Mouse (Mus musculus): ENCODE measurements around the gene Mtus2. TPM values are rescaled to one million over a fixed set of nuclear protein-coding genes. Genes with fewer than 3 reads are reported as not detected.

Gene Mtus2
- polyA plus RNA-seq, 1 experiment, result 0.04 TPM

DNA sequence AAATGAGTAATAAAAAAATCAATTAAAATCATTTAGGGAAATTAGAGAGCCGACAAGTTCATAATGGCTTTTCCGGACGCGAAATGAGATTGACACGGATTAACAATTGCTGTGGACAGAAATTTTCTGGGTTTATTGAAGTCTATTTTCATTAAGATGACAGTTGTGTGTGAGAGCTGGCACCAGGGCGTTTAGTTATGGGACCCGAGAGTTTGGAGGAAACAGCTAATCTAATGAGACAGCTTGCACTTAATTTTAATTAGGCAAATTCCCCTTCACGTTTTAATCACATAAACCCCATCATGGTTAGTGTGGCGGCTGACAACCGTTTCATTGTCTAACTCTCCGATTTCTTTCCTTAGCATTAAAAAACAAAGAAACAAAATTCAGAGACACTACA lies 60.3 kb downstream of the Mtus2 start:
- Histone ChIP-seq H3K27me3 (ENCODE audit: control insufficient read depth, insufficient read depth, insufficient read length) (no peaks in the 10 kb centered on the region), H3K36me3 (ENCODE audit: control insufficient read depth, insufficient read depth) (no peaks in the 10 kb centered on the region), H3ac (ENCODE audit: control insufficient read depth, insufficient read length, low read depth) (no peak overlapping the region), H3K79me3 (ENCODE audit: low read depth) (no peaks in the 10 kb centered on the region), H3K4me3 (ENCODE audit: insufficient read depth, poor library complexity, severe bottlenecking) (no peak overlapping the region), H3K79me2 (ENCODE audit: control insufficient read depth, insufficient read depth) (no peaks in the 10 kb centered on the region)
- no peak for TF ChIP-seq USF1 (IDR thresholded peaks at IDR 0.05; ENCODE audit: low read depth)
- no peak for TF ChIP-seq CTCF (IDR thresholded peaks at IDR 0.05; ENCODE audit: control insufficient read depth, insufficient read depth, insufficient read length)
- TF ChIP-seq MYOG (IDR thresholded peaks at IDR 0.05; ENCODE audit: control insufficient read depth, extremely low read depth, insufficient read length), result no peak
- TF ChIP-seq CEBPB (IDR thresholded peaks at IDR 0.05; ENCODE audit: low read depth), result no peak
- no peak for TF ChIP-seq MAX (IDR thresholded peaks at IDR 0.05)
- no peak for TF ChIP-seq FOSL1 (IDR thresholded peaks at IDR 0.05; ENCODE audit: insufficient read depth, low read length, poor library complexity, severe bottlenecking)
- TF ChIP-seq MYOD1 (IDR thresholded peaks at IDR 0.05; ENCODE audit: control insufficient read depth, insufficient read length, low read depth), result no peak

DNA sequence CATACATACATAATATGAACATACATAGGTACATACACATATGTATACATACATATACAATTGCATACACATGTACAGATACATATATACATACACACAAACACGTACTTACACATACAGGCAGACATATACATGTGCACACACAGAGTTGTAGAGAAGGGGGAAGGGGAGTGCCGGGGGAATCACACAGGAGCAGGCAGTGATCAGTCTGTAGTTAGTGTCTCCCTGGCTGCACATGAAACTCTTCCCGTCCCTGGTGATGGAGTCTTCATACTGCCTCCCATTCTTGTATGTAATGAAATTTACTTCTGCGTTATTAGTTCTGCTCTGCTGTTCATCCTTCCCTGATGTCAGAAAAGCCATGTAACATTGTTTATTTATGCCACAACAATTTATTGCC lies 65.7 kb downstream of the Mtus2 start:
- H3K4me3 ChIP-seq (ENCODE audit: insufficient read depth, poor library complexity, severe bottlenecking), result no peak overlapping the region
- TF ChIP-seq FOSL1 (IDR thresholded peaks at IDR 0.05; ENCODE audit: insufficient read depth, low read length, poor library complexity, severe bottlenecking) (no peak), MYOD1 (IDR thresholded peaks at IDR 0.05; ENCODE audit: control insufficient read depth, insufficient read length, low read depth) (no peak), CEBPB (IDR thresholded peaks at IDR 0.05; ENCODE audit: low read depth) (no peak), USF1 (IDR thresholded peaks at IDR 0.05; ENCODE audit: low read depth) (no peak), MAX (IDR thresholded peaks at IDR 0.05) (no peak), MYOG (IDR thresholded peaks at IDR 0.05; ENCODE audit: control insufficient read depth, extremely low read depth, insufficient read length) (no peak), CTCF (IDR thresholded peaks at IDR 0.05; ENCODE audit: control insufficient read depth, insufficient read depth, insufficient read length) (no peak)

DNA sequence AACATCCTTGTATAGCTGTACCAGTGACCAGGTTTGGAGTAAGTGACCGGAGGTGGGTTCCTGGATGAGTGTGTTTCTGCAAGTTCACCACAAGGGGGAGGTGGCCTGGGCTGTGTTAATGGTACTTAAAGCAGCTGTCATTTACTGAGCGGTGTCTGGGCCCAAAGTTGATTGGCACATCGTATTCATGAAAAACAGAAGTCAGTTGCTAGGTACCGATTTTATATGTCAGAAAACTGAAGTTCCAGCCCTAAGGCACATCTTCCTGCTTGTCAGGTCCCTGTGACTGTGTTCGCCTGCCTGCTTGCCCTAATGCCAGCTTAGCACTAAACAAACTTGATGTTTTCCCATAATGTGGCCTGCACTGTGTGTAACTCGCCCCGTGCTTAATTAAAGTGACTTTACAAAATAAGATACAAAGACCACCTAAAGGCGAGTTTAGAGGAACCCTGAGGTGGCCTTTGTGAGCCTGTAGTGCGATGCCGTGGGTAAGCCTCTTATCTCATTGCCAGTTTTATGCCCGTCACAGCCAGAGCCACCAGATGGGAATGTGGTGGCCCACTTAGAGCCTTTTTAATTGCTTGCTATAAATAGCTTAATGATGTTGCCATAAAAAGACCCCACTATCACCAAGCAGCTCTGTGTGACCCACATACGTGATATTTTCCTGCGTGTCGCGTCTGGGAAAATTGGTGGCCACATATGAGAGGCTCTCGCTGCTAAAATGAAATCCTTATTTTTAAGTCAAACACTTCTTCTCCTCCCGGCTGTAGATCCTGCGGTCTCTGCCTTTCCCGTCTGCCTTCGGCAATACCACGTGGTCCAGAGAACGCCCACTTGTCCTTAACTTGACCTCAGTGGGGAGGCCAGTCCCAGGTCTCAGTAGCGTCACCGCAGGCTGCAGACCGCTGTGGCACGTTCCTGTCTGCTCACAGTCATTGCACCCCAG lies 69.6 kb downstream of the Mtus2 start:
- H3K79me3 ChIP-seq (ENCODE audit: low read depth), result no peaks in the 10 kb centered on the region
- no peak overlapping the region for H3K4me3 ChIP-seq (ENCODE audit: insufficient read depth, poor library complexity, severe bottlenecking)
- no peaks in the 10 kb centered on the region for H3K27me3 ChIP-seq (ENCODE audit: control insufficient read depth, insufficient read depth, insufficient read length)
- no peak for TF ChIP-seq FOSL1 (IDR thresholded peaks at IDR 0.05; ENCODE audit: insufficient read depth, low read length, poor library complexity, severe bottlenecking)
- no peak for TF ChIP-seq CTCF (IDR thresholded peaks at IDR 0.05; ENCODE audit: control insufficient read depth, insufficient read depth, insufficient read length)
- no peaks in the 10 kb centered on the region for H3K36me3 ChIP-seq (ENCODE audit: control insufficient read depth, insufficient read depth)
- H3K79me2 ChIP-seq (ENCODE audit: control insufficient read depth, insufficient read depth), result no peaks in the 10 kb centered on the region
- H3ac ChIP-seq (ENCODE audit: control insufficient read depth, insufficient read length, low read depth), result no peak overlapping the region

More for the DNA sequence above, 65.7 kb downstream of the Mtus2 start:
- Histone ChIP-seq H3ac (ENCODE audit: control insufficient read depth, insufficient read length, low read depth) (no peak overlapping the region), H3K27me3 (ENCODE audit: control insufficient read depth, insufficient read depth, insufficient read length) (no peaks in the 10 kb centered on the region), H3K79me2 (ENCODE audit: control insufficient read depth, insufficient read depth) (no peaks in the 10 kb centered on the region), H3K36me3 (ENCODE audit: control insufficient read depth, insufficient read depth) (no peaks in the 10 kb centered on the region), H3K79me3 (ENCODE audit: low read depth) (no peaks in the 10 kb centered on the region)

DNA sequence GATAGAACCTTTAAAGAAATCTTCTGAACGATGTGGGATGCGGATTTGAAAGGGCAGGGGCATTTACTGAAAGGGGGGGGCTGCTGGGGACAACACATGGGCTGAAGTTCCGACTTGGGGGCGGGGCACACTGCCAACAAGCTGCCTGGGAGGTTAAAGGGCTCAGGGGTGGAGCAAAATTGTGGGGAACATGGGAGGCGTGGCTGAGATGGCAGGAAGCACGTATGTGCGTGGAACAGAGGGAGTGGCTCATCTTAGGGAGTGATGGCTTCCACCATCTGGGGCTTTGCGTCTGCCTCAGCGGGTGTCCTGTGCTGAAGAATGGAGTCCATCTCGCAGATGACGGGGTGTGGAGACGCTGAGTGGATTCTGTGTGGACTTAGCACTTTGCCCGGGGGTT lies 70.9 kb downstream of the Mtus2 start:
- H3K4me3 ChIP-seq (ENCODE audit: insufficient read depth, poor library complexity, severe bottlenecking), result no peak overlapping the region
- no peak for TF ChIP-seq CEBPB (IDR thresholded peaks at IDR 0.05; ENCODE audit: low read depth)
- no peak for TF ChIP-seq CTCF (IDR thresholded peaks at IDR 0.05; ENCODE audit: control insufficient read depth, insufficient read depth, insufficient read length)
- no peak for TF ChIP-seq MAX (IDR thresholded peaks at IDR 0.05)
- TF ChIP-seq MYOD1 (IDR thresholded peaks at IDR 0.05; ENCODE audit: control insufficient read depth, insufficient read length, low read depth), result no peak
- TF ChIP-seq FOSL1 (IDR thresholded peaks at IDR 0.05; ENCODE audit: insufficient read depth, low read length, poor library complexity, severe bottlenecking), result no peak
- no peak for TF ChIP-seq MYOG (IDR thresholded peaks at IDR 0.05; ENCODE audit: control insufficient read depth, extremely low read depth, insufficient read length)
- TF ChIP-seq USF1 (IDR thresholded peaks at IDR 0.05; ENCODE audit: low read depth), result no peak
- H3K79me3 ChIP-seq (ENCODE audit: low read depth), result no peaks in the 10 kb centered on the region

DNA sequence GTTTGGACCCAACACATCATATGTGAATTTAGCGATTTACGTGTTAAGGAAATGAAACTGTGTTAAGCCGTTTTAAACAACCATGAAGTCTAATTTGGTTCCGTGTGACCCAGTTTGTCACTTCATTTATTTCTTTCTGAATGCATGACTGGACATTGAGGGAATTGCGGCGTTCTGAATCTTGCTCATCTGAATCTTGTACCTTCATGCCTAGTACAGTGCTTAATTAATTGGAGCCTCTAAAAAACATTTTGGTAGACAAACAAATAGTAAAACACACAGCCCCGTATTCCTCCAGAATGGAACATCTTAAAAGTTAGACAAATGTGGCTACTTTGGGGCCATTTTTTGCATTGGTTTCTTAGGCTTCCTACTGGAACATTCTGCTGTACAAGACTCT lies 84.5 kb downstream of the Mtus2 start:
- TF ChIP-seq MAX (IDR thresholded peaks at IDR 0.05), result no peak
- no peak for TF ChIP-seq MYOD1 (IDR thresholded peaks at IDR 0.05; ENCODE audit: control insufficient read depth, insufficient read length, low read depth)
- no peak for TF ChIP-seq CEBPB (IDR thresholded peaks at IDR 0.05; ENCODE audit: low read depth)
- no peak for TF ChIP-seq USF1 (IDR thresholded peaks at IDR 0.05; ENCODE audit: low read depth)
- no peak for TF ChIP-seq CTCF (IDR thresholded peaks at IDR 0.05; ENCODE audit: control insufficient read depth, insufficient read depth, insufficient read length)
- no peak for TF ChIP-seq MYOG (IDR thresholded peaks at IDR 0.05; ENCODE audit: control insufficient read depth, extremely low read depth, insufficient read length)
- no peak for TF ChIP-seq FOSL1 (IDR thresholded peaks at IDR 0.05; ENCODE audit: insufficient read depth, low read length, poor library complexity, severe bottlenecking)
- H3K27me3 ChIP-seq (ENCODE audit: control insufficient read depth, insufficient read depth, insufficient read length), result no peaks in the 10 kb centered on the region
- H3K79me3 ChIP-seq (ENCODE audit: low read depth), result no peaks in the 10 kb centered on the region
- no peaks in the 10 kb centered on the region for H3K36me3 ChIP-seq (ENCODE audit: control insufficient read depth, insufficient read depth)
- H3K79me2 ChIP-seq (ENCODE audit: control insufficient read depth, insufficient read depth), result no peaks in the 10 kb centered on the region
- no peak overlapping the region for H3K4me3 ChIP-seq (ENCODE audit: insufficient read depth, poor library complexity, severe bottlenecking)
- no peak overlapping the region for H3ac ChIP-seq (ENCODE audit: control insufficient read depth, insufficient read length, low read depth)

More for the DNA sequence above, 70.9 kb downstream of the Mtus2 start:
- no peaks in the 10 kb centered on the region for H3K36me3 ChIP-seq (ENCODE audit: control insufficient read depth, insufficient read depth)
- no peaks in the 10 kb centered on the region for H3K27me3 ChIP-seq (ENCODE audit: control insufficient read depth, insufficient read depth, insufficient read length)
- H3K79me2 ChIP-seq (ENCODE audit: control insufficient read depth, insufficient read depth), result no peaks in the 10 kb centered on the region
- no peak overlapping the region for H3ac ChIP-seq (ENCODE audit: control insufficient read depth, insufficient read length, low read depth)

Measured in C2C12 (cell line).